Mouse (Mus musculus) frontal cortex, adult (tissue): ENCODE results near the gene Tmem56.

Experiments used
- ATAC-seq: cut with Nextera tagmentation; 2 replicates; pipeline ENCODE4 v1.9.2; 2017; ENCODE audit warnings: mild to moderate bottlenecking, moderate library complexity, mixed read lengths; ENCODE audit not compliant: low TSS enrichment

The Tmem56 gene

DNA sequence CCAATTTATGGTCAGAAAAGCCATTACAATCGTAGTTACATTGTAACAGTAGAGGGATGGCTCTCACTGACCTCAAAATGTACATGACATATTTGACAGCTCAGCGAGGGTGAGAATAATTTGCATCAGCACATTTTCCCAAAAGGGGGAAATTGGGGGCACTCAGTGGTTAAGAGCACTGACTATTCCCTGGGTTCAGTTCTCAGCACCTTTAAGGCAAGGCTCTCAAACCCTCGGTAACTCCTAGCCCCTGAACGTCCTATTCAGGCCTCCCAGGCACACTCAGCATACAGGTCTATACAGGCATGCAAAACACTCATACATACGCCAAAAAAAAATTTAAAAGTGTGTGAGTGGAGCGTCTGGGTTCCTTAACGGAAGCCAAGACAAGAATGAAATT, 112.3 kb downstream of the Tmem56 start:
- ATAC-seq, result no peak

DNA sequence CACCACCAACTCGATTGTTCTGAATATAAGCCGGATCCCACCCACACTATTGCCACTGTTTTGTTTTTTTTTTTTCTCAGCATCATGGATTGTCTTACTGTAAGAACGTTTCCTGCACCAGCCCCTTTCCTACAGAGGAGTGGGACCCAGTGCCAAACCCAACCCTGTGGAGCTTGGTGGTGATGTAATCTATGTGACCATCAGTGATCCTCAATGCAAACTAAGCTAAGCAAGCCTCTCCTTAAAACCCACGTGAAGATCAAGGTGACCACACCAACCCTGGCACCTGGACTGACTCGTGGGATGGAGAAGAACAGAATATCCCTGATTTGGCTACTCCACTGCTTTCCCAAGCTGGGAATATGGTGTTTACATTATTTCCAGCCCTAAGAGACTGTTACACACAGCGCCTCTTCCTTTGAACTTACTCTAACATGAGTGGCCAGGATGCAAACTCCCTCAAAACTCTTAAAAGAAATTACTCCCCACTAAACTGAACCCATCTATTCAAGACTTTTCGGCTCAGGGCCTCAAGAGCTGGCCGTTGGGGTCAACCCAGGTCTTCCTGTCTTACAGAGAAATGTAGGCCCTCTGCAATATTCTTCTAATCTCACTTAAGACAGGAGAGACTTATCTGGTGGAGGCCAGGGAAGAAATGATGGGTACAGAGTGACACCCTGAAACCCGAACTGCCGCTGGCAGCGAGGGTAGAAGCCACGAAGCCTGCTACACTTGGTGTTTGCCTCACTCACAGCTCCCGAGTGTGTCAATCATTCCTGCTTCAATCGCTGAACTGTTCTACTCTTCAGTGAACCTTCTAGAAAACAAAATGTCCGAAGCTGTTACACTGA, 113.6 kb downstream of the Tmem56 start:
- no peak for ATAC-seq

DNA sequence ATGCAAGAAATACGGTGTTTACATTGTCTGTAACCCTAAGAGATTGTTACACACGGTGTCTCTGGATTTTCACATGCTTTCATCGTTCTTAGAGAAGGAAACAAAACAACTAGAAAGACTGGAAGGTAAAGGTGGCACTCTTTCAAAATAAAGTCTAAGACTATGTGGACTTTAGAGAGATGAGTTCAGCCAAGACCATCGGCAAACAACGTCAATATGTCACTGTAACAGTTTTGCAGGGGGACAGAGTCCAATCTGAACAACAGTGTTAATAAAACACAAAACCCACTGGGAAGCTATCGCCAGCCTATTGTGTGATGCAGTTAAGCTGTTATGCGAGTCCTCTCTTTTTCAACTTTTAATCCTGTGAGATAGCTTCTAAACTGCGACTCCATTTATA, 114.3 kb downstream of the Tmem56 start:
- no peak for ATAC-seq

DNA sequence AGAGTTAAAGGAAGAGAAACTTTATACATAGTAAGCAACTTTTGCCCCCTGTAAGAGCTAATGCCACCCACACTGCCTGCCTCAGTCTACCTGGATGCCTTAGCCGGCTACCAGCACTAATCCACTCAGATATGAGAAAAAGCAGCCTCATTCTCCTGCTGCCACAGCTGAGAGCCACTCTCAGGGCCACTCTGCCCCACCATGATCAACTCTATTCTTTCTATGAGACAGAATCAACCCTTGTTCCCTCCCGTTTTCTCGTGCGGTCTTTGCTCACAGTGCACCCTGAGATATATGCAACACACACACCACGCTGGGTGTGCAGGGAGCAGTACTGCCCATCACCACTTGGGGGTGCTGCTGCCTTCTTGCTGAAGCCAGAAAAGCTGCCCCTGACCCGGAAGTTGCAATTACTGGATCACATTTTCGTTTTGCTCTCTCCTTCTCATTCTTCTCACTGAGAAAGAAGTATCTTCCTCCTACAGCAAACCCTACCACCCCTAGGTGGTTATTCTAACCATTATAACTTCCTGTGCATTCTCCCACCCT, 119.6 kb downstream of the Tmem56 start:
- peak; percentile 79 for ATAC-seq

DNA sequence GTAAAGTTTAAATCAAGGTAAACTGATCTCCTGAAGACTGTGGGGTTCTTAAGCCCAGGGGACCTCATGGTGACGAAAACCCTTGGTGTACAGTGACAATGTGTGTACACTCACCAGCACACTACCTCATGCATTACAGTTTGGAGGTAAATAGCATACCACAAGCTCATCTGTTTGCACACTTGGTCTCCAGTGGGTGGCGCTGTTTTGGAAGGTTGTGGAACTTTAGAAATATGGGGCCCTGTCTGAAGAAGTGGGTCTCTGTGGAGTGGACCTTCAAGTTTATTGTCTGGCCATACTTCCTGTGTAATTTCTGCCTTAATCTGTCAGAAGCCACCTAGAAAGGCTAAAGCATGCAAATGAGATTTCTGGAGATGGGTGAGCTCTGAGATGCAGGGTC, 121.2 kb downstream of the Tmem56 start:
- no peak for ATAC-seq

DNA sequence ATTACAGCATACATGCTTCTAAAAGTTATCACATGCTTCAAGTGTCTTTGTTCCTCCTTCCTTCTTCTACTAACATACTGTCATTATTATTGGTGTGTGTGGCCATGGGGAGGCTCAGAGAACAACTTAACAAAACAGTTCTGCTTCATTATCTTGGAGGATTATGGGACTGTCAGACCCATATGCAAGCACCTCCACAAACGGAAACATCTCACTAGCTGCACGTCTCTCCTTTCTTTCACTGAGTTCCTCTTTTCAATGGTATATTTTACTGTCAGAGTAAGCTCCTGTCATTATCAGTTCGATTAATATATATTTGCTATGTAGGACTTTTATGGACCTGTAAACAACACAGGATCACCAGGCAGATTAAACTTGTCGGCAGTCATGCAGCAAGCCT, 122.5 kb downstream of the Tmem56 start:
- ATAC-seq, result no peak

DNA sequence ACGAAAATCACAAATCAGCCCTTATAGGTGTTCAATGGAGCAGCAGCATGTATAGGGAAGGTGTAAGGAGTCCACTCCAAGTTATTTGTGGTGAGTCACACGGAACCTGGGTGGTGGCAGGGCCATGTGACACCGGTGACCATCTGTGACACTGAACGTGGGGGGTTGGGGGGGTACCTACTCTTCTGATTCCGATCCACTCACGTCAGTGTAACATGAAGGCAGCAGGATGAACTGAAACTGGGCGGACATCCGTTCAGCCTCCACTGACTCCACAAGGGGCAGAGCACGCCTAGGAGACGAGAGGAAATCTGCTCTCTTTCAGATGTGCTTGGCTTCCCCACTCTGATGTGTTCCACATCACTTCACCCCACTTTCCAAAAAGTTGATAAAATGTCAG, 123.3 kb downstream of the Tmem56 start:
- no peak for ATAC-seq

DNA sequence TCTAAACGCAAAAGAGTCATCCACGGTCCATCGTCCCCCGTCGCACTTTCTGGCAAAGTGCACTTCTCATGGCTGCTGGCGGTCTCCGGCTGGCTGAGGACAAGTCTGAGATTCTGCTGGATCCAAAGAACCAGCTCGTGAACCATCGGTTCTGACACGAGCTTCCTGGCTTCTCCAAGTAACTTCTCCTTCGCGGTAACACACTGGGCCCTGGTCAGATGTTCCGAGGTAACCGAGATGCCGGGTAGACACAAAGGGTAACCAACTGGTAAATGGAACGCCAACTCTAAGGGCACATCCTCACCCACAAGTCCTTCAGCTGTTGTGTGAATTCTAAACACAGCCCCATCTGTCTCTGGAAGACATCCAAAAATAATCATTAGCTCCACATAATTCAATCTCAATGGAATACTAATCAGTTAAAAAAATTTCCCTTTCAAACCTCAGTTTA, 124.0 kb downstream of the Tmem56 start:
- no peak for ATAC-seq

DNA sequence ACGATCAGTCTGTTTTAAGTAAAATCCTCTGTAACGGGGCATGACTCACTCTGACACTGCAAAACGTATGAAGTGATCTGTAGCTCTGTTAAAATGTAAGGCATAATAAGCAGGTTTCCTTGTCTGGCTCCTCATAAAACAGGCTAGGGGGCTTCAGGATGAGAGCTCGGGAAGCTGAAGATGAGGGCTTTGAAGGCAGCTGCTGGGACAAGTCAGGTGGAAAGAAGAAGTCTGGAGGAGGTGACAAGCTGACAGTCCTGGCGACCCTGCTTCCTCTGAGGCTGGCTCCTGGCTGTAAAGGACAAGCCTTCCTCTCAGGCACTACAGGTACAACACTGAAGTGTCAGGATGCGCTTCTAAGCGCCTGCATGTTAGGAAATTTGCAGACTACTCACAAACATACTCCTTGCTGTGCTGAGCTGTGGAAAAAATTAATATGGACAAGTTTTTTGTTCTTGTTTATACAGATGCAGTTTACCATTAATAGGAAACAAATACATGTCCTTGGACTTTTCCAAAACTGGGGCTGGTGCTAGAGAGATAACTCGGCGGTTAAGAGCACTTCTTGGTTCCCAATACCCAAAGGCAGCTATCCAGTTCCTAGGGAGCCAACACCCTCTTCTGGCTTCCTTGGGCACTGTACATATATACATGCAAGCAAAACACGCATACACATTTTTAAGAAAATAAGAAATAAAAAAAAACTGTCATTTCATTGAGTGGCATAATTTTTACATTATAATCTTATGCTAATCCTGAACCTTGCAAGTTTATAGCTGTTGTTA, 125.2 kb downstream of the Tmem56 start:
- ATAC-seq, result no peak

DNA sequence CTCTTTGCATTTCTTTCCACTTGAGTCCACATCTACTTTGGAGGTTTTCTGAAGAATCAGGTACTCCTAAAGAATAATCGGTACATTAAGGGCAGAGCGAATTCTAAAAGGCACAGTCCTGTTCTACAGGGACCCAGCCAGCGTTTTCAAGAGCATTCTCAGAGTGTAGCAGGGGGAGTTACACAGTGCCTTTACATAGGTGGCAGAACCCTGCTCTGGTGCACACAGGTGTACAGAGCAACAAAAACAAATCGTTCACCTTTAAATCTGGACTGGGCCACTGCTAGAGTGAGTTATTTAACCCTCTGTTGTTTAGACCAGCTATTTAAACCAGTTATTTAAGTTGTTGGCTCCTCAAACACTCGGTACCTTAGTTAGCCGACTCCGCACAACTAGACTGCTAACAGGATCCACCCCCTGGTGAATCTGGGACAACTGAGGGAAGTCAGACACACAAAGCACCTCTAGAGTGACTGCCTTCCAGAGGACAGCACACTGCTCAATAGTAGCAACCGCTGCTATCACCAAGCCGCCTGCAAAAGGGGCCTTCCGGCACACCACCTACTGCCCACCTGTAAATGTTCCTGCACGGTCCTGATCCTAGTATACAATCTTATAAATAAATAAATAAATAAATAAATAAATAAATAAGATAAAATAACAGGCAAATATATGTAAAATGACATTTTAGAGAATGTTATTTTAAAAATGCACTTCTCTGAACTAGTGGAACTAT, 126.3 kb downstream of the Tmem56 start:
- no peak for ATAC-seq

DNA sequence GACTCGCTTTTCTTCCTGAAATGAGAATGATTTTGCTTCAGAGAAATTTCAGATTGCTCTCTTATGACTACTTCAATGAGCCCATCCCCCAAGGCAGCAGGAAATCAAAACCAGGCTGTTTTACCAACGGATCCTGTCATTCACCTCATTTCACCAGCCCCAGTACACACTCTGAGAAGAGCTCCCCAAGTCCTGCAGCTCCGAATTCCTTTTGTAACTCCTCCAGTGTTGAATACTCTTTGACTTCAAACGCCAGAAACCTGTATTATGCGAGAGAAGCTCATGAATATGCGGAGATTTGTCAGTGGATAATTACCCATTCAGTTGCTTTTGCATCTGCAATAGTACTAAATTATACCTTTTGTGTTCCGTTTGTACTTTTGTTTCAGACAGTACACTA, 126.9 kb downstream of the Tmem56 start:
- ATAC-seq, result no peak
